Comparison of ENCODE assay signal across 17 mouse cellular contexts in the genomic region with DNA sequence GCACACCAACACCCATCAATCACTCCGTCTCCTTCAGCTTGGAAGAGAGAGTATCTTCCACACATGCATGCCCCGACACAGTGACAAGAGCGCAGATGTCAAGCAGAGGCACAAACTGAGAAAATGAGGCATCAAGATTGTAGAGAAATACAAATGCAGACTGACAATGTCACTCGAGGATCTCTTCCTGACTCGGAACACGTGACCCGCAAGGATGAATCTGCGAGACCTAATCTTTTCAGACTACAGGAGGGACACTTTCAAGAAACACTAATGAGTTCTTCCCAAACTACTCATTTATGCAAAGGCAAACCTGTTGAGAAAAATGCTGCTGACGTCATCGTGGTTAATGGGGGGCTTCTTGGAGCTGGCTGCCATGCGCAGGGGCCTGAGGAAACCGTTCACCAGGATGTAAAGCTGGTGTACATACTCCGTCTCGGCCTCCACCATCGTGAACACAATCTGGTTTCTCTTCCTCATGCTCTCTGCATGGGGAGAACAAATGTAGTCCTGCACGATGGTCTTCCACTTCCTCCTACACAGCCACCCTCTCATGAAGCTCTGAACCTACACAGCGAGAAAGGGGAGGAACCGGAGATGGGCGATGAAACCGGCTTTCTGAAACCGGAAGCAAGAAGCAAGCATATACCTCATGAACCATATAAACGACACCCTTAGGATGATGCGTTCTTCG.
DNase-seq lines count a peak whose midpoint lies in the region; ATAC-seq and TF ChIP-seq lines count a peak whose summit lies in the region.
"Had no signal": no experiment of that assay in that cellular context is flagged by ENCODE, and none has a peak within 500 bp of the region (broad histone marks: within the 10 kb centered on the region; RNA-seq: fewer than 3 reads in every experiment).

No protein-coding gene starts in this region.

- DNase-seq in liver, postnatal 0 days: peak; percentile 15
- DNase-seq in liver, embryonic 11.5 days (ENCODE audit: low spot score): no peak
- DNase-seq in spleen, adult 12 weeks (ENCODE audit: low spot score): peak; percentile 22
- peak; percentile 33 for DNase-seq in thymus, postnatal 25 days
- no peak for DNase-seq in cerebellum, adult 11-12 months
- DNase-seq in kidney, adult 9 months: no peak
- DNase-seq in left cerebral cortex, adult 11 months (ENCODE audit: low spot score): no peak
- DNase-seq: cerebellum, postnatal 10 days; gastrocnemius, postnatal 10 days; kidney, postnatal 25 days had no signal

- 70% methylated on average over 24 of the region's 24 CpGs for WGBS in liver, postnatal 0 days (ENCODE audit: insufficient replicate concordance)
- 84% methylated on average over 24 of the region's 24 CpGs for WGBS in liver, embryonic 11.5 days

- TF ChIP-seq CTCF in liver, postnatal 0 days (IDR thresholded peaks at IDR 0.05; ENCODE audit: low read depth): no peak

- no peak overlapping the region for H3K4me3 ChIP-seq in liver, postnatal 0 days (ENCODE audit: low read depth, low read length)
- H3K4me3 ChIP-seq in liver, embryonic 11.5 days (ENCODE audit: low read depth, low read length): no peak overlapping the region
- H3K4me3 ChIP-seq: embryonic facial prominence, embryonic 12.5 days; left cerebral cortex, adult 2 months; liver, embryonic 12.5 days; neural tube, embryonic 12.5 days had no signal

- H3K27me3 ChIP-seq in liver, postnatal 0 days (ENCODE audit: insufficient read depth, low read length): no peaks in the 10 kb centered on the region
- no peaks in the 10 kb centered on the region for H3K27me3 ChIP-seq in liver, embryonic 11.5 days (replicated peaks; ENCODE audit: control insufficient read depth, insufficient read depth, low read length)
- H3K27me3 ChIP-seq: embryonic facial prominence, embryonic 12.5 days; liver, embryonic 12.5 days; neural tube, embryonic 12.5 days had no signal

- ATAC-seq in liver, postnatal 0 days: peak; percentile 35; the same call in 1 of the 2 replicates
- no peak for ATAC-seq in liver, embryonic 11.5 days (replicated peaks; ENCODE audit: low FRiP score)
- ATAC-seq in granulocyte monocyte progenitor cell, adult 5-6 weeks (replicated peaks; ENCODE audit: poor library complexity, severe bottlenecking): peak; percentile 100
- ATAC-seq: forebrain, embryonic 14.5 days; liver, embryonic 12.5 days had no signal

- H3K36me3 ChIP-seq in liver, postnatal 0 days (replicated peaks; ENCODE audit: insufficient read depth, low read length): no peaks in the 10 kb centered on the region
- no peaks in the 10 kb centered on the region for H3K36me3 ChIP-seq in liver, embryonic 11.5 days (ENCODE audit: control insufficient read depth, insufficient read depth, low read length)
- H3K36me3 ChIP-seq: embryonic facial prominence, embryonic 12.5 days; liver, embryonic 12.5 days; neural tube, embryonic 12.5 days had no signal

- H3K4me2 ChIP-seq in liver, postnatal 0 days (ENCODE audit: low read depth, low read length): no peak overlapping the region
- no peak overlapping the region for H3K4me2 ChIP-seq in liver, embryonic 11.5 days
- H3K4me2 ChIP-seq: embryonic facial prominence, embryonic 12.5 days; liver, embryonic 12.5 days; neural tube, embryonic 12.5 days had no signal

- no peak overlapping the region for H3K9ac ChIP-seq in liver, postnatal 0 days (replicated peaks)
- H3K9ac ChIP-seq in liver, embryonic 11.5 days (ENCODE audit: low read depth, low read length): no peak overlapping the region
- H3K9ac ChIP-seq: embryonic facial prominence, embryonic 12.5 days; liver, embryonic 12.5 days; neural tube, embryonic 12.5 days had no signal

- no peak overlapping the region for H3K27ac ChIP-seq in liver, postnatal 0 days (ENCODE audit: low read depth)
- no peak overlapping the region for H3K27ac ChIP-seq in liver, embryonic 11.5 days (ENCODE audit: low read depth, low read length)
- H3K27ac ChIP-seq: embryonic facial prominence, embryonic 12.5 days; left cerebral cortex, adult 2 months; liver, embryonic 12.5 days; macrophage; neural tube, embryonic 12.5 days had no signal

- no peak for TF ChIP-seq EP300 in liver, postnatal 0 days (IDR thresholded peaks at IDR 0.05; ENCODE audit: low read depth)

- H3K9me3 ChIP-seq in liver, postnatal 0 days (ENCODE audit: low read length): no peaks in the 10 kb centered on the region
- H3K9me3 ChIP-seq in liver, embryonic 11.5 days (ENCODE audit: control insufficient read depth, low read length): no peaks in the 10 kb centered on the region
- H3K9me3 ChIP-seq: embryonic facial prominence, embryonic 12.5 days; liver, embryonic 12.5 days; neural tube, embryonic 12.5 days had no signal

- no peaks in the 10 kb centered on the region for H3K4me1 ChIP-seq in liver, postnatal 0 days (ENCODE audit: insufficient read depth)
- H3K4me1 ChIP-seq in liver, embryonic 11.5 days (replicated peaks; ENCODE audit: control insufficient read depth, insufficient read depth, low read length): no peaks in the 10 kb centered on the region
- H3K4me1 ChIP-seq: embryonic facial prominence, embryonic 12.5 days; liver, embryonic 12.5 days; neural tube, embryonic 12.5 days had no signal

Comparison
In these comparisons a context has a peak if more than half of its experiments do, and no peak if none do; other contexts are left out.
1. DNase-seq: peak in liver, postnatal 0 days (single experiment), spleen, adult 12 weeks (single experiment) and thymus, postnatal 25 days (single experiment); none in liver, embryonic 11.5 days (single experiment), cerebellum, adult 11-12 months (single experiment), kidney, adult 9 months (single experiment) and left cerebral cortex, adult 11 months (single experiment).